Mouse (Mus musculus) heart, adult 2 months (tissue): Measurements from ENCODE around the gene Gm8104. TPM values are rescaled to one million over a fixed set of nuclear protein-coding genes. Genes with fewer than 3 reads are reported as not detected.

Experiments
- polyA plus RNA-seq: library from polyadenylated mRNA; depleted of rRNA; stranded (reverse); fragments of >200 nt; gene quantifications from 2 replicates; pipeline ENCODE4 v1.2.3, GENCODE M21; 2012; rRNA removed
- total RNA-seq, 2 experiments: library from RNA; stranded (reverse); gene quantifications; 2 replicates each; pipeline ENCODE4 v1.2.3; 2021

The Gm8104 gene
- total and polyA plus RNA-seq, 3 experiments: not detected

Other genes with a start within 250 kb of the Gm8104 start
- not detected for gene Gm21977, start 247.1 kb upstream of the Gm8104 start, total RNA-seq
- gene Gm21977, start 247.1 kb upstream of the Gm8104 start, polyA plus RNA-seq: not detected in 2 replicates
- gene Gm8082, start 107.0 kb upstream of the Gm8104 start, total RNA-seq: not detected
- gene Gm8082, start 107.0 kb upstream of the Gm8104 start, polyA plus RNA-seq: not detected in 2 replicates
- gene Gm10376, start 85.0 kb upstream of the Gm8104 start, total RNA-seq: not detected
- not detected in 2 replicates for gene Gm10376, start 85.0 kb upstream of the Gm8104 start, polyA plus RNA-seq
- gene Gm8094, start 24.0 kb upstream of the Gm8104 start, total RNA-seq: not detected
- not detected in 2 replicates for gene Gm8094, start 24.0 kb upstream of the Gm8104 start, polyA plus RNA-seq
- gene Gm7233, start 79.3 kb downstream of the Gm8104 start, total RNA-seq: not detected
- gene Gm7233, start 79.3 kb downstream of the Gm8104 start, polyA plus RNA-seq: not detected in 2 replicates
- not detected for gene Gm8122, start 134.7 kb downstream of the Gm8104 start, total RNA-seq
- not detected in 2 replicates for gene Gm8122, start 134.7 kb downstream of the Gm8104 start, polyA plus RNA-seq
- not detected for gene Gm8126, start 158.0 kb downstream of the Gm8104 start, total RNA-seq
- gene Gm8126, start 158.0 kb downstream of the Gm8104 start, polyA plus RNA-seq: not detected in 2 replicates
- not detected for gene Gm9732, start 174.4 kb downstream of the Gm8104 start, total RNA-seq
- not detected in 2 replicates for gene Gm9732, start 174.4 kb downstream of the Gm8104 start, polyA plus RNA-seq
- gene Gm8127, start 193.2 kb downstream of the Gm8104 start, total RNA-seq: not detected
- gene Gm8127, start 193.2 kb downstream of the Gm8104 start, polyA plus RNA-seq: not detected in 2 replicates
- not detected for gene 1700001F09Rik, start 247.2 kb downstream of the Gm8104 start, total RNA-seq
- gene 1700001F09Rik, start 247.2 kb downstream of the Gm8104 start, polyA plus RNA-seq: not detected in 2 replicates